Mouse (Mus musculus) c-Kit-positive CD71-positive TER-119-negative erythroid progenitor cells, embryonic 14.5 days (primary cell): ENCODE results near the gene Lsm14a.
"Not testable (repeated sequence)": the region's sequence is repeated elsewhere in the genome, so short reads cannot be mapped to it uniquely, and the experiment has no call there.

Experiments
- DNase-seq: peaks from one replicate; pipeline ENCODE4 v3.0.0-alpha.2; 2013; ENCODE audit warnings: low read depth

The Lsm14a gene

GRCm38 (mm10) chr7:34373906-34374305 is 19.2 kb downstream of the Lsm14a start:
- DNase-seq, result no peak

GRCm38 (mm10) chr7:34355629-34356028 is 37.5 kb downstream of the Lsm14a start:
- DNase-seq, result peak; percentile 31

DNA sequence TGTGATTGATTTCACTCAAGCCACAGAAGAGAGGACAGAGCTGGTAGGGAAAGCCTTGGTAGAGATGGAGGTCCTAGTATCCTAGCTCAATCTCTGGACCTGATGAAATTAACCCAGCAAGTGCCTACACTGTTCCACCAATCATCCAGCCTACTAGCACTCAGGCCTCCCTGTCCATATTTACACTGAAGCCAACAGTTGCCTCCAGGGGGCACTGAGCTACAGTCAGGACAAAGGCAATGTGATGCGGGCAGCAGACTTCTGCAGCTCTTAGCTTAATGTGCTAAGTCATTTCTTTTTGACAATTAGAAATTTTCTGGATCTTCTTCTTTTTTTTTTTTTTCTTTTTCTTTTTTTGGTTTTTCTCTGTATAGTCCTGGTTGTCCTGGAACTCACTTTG is 41.1 kb downstream of the Lsm14a start:
- DNase-seq, result no peak

- no peak for DNase-seq
These were observed 42.9 kb downstream of the Lsm14a start for GRCm38 (mm10) chr7:34350166-34350565.

- DNase-seq, result no peak
These were observed 45.1 kb downstream of the Lsm14a start for GRCm38 (mm10) chr7:34348011-34348410.

DNA sequence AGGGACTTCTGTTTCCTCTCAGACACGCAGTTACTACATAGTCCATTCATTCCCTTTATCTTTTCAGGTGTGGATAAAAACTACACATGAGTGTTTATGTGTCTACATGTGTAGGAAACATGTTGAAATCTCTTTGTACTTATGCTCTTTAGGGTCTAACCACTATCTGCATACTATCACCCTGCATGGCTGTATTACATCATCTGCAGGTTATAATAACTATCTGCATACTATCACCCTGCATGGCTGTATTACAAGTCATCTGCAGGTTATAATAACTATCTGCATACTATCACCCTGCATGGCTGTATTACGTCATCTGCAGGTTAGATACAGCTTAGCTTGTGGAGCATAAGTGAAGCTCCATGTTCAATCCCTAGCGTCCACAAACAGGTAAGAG is 46.1 kb downstream of the Lsm14a start:
- DNase-seq, result no peak

- DNase-seq, result no peak
These were observed 46.6 kb downstream of the Lsm14a start for GRCm38 (mm10) chr7:34346505-34346904.

DNA sequence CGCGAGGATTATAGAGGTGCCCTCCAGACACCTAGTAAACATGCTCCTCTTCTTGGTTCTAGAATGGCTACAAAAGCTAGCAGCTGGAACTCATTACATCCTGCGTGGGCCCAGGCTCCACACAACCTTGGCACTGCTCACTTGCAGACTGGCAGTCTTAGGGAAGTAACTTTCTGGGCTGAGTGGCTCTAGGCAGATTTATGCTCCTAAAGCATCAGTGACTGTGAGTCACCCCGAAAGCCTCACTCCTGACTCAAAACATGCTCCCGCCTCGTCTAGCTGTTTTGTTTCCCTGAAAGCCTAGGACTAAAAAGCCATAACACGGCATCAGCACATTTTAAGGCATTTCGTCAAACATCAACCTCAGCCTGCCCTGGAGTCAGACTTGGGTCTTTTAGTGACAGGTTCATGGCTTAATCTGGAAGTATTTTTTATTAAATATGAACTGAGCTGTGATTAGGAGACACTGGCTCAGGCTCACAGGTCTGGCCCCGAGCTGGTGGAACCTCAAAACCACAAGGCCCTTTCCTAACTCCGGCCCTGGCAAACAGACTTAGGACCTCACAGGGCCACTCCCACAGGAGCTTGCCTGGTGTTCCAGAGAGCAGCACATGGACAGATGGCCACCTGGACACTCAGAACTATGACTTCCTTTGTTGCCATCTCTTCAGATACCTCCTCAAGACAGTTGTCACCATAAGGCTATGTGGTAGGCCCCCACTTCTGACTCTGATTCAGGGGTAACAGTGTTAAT is 50.9 kb downstream of the Lsm14a start:
- DNase-seq, result no peak

- no peak for DNase-seq
These were observed 52.3 kb downstream of the Lsm14a start for GRCm38 (mm10) chr7:34340841-34341240.

- DNase-seq, result no peak
These were observed 54.0 kb downstream of the Lsm14a start for GRCm38 (mm10) chr7:34339164-34339489.

DNA sequence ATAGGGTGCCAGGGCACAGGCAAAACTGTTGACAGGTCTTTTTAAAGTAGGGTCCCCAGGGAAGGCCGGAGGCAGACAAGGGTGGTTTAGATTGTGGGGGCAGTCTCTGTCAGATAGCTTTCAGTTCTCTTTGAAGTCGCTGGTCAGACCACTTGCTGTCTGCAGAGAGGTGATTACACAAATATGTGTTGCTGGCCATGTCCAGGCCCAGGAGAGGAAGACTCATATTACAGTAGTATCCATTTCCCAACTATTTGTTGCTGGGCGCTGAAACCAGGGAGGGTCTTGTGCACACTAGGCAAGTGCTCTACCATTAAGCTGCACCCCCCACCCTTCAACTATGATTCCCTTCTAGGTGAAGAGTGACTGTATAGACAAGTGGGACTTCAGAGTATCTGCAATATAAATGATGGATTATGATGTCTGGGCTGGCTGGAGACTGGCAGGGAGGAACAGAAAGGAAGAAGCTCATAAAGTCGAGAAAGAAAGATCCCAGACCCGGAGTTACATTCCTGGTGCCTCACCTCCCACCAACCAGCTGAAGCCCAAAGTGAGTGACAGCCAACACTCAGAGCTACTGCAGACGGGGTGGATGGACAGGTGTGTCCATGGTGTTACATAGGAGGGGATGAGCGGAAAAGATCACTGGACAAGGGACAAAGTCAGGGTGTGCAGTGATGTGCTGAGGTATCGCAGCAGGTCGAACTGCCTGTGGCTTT is 54.5 kb downstream of the Lsm14a start:
- no peak for DNase-seq

DNA sequence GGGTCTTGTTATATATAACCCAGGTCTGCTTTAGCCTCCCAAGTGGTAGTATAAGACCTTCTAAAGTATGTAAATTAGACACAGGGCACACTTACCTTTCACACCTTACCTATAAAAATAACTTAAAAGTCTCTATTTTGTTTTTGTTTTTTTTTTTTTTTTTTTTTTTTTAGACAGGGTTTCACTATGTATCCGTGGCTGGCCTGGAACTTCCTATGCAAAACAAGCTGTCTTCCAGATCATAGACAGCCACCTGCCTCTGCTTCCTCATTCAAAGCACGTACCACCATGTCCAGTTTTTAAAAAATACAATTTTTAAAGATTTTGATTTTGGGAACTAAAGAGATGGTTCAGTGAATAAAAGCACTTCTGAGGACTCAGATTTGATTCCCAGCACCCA is 55.8 kb downstream of the Lsm14a start:
- DNase-seq, result no peak

DNA sequence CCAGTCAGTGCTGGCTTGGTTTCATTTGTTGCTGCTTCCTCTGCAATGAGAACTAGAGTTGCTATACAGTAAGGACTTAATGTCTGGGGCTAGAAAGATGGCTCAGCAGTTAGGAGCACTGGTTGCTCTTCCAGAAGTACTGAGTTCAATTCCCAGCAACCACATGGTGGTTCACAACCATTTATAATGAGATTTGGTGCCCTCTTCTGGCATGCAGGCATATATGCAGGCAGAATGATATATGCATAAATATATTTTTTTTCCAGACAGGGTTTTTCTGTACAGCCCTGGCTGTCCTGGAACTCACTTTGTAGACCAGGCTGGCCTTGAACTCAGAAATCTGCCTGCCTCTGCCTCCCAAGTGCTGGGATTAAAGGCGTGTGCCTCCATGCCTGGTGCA is 56.6 kb downstream of the Lsm14a start:
- DNase-seq, result not testable (repeated sequence)

- no peak for DNase-seq
These were observed 65.6 kb downstream of the Lsm14a start for GRCm38 (mm10) chr7:34327493-34327892.

GRCm38 (mm10) chr7:34324857-34325256 is 68.3 kb downstream of the Lsm14a start:
- DNase-seq, result no peak

DNA sequence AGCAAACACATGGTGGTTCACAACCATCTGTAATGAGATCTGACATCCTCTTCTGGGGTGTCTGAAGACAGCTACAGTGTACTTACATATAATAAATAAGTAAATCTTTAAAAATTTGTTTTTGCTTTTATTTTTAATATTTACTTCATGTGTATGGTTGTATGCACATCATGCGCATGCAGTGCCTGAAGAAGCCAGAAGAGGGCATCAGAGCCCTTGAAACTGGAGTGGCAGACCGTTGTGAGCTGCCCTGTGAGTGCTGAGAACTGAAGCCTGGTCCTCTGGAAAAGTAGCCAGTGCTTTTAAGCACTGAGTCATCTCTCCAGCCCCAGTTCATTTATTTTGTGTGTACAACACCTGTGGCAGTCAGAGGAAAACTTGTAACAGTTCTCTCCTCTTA is 69.1 kb downstream of the Lsm14a start:
- DNase-seq, result no peak

GRCm38 (mm10) chr7:34323351-34323750 is 69.8 kb downstream of the Lsm14a start:
- no peak for DNase-seq

GRCm38 (mm10) chr7:34321958-34322357 is 71.2 kb downstream of the Lsm14a start:
- no peak for DNase-seq

GRCm38 (mm10) chr7:34321119-34321518 is 72.0 kb downstream of the Lsm14a start:
- DNase-seq, result no peak

- no peak for DNase-seq
These were observed 73.2 kb downstream of the Lsm14a start for GRCm38 (mm10) chr7:34319957-34320356.

DNA sequence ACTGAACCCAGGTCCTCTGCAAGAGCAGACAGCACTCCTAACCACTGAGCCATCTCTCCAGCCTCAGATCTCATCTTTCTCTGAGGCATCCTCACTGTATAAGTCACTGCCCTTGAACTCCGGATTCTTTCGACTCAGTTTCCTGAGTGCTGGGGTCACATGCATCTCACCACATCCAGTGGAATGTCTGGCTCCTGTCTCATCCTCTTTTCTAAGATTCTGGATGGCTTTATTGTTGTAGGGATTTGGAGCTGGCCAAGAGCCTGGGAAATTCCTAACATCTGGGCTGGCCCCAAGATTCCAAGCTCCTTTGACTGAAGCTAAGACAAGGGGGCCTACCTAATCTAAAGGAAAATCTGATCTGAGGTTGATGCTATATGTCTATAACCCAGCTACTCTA is 74.0 kb downstream of the Lsm14a start:
- no peak for DNase-seq

DNA sequence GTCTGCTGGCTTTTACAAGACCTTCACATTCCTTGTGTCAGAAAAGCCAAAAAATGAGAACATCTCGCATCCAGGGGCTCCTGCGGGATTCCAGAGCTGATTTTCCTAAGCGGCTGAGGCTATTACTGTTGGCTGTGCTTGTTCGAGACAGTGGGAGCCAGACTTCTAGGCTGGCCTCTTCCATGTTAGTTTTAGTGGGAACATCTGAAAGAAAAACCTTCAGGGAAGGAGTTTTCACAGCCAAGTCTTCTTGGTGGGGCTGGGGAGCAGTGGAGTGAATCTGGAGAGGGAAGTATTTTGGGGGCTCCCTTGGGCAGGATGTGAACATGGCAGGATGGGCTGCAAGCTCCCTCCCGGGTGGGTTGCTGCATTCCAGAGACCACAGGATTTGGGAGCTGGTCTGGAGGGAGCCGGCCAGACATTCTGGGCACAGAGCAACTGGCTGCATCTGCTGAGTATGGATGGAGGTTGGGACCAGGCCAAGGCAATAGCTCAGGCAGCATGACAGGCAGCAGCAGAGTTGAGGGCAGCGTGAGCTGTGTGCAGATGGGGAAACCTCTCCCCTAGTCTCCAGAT is 75.1 kb downstream of the Lsm14a start:
- no peak for DNase-seq

GRCm38 (mm10) chr7:34313443-34313875 is 79.7 kb downstream of the Lsm14a start, which contains the start of gene 4931406P16Rik:
Gene 4931406P16Rik (minus strand): TSS chr7:34313551.
- DNase-seq, result peak; percentile 48
